Mouse (Mus musculus) stomach, postnatal 0 days (tissue): ENCODE data around the gene Pde4b.

Source experiments
- CTCF ChIP-seq: IDR thresholded peaks from 2 replicates; pipeline ENCODE4 v1.5.1; 2016; ENCODE audit warnings: antibody characterized with exemption, low read depth, mild to moderate bottlenecking, moderate library complexity
- EP300 ChIP-seq: optimal IDR thresholded peaks from 2 replicates; pipeline ENCODE3; 2016; ENCODE audit warnings: antibody characterized with exemption

DNA sequence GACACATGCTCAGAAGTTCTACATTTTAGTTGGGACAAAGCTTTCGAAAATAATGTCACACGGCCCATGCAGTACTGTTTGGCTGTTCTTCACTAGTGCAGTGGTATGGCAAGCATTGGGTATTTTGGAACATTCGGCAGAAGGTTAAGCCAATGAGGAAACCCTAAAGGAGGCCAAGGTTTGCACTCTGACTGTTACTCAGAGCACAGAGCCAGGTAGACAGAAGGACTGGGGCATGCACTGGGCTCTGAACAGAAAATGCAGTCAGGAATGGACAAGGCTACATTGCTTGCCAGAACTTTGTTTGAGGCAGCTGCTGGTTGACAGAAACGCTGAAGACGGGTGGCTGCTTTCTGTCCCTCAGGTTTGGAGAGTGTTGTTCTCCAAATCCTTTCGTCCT lies 19.4 kb downstream of the Pde4b start:
- no peak for TF ChIP-seq CTCF
- TF ChIP-seq EP300: no peak
